Mouse (Mus musculus) kidney, postnatal 0 days (tissue): ENCODE measurements around the gene Sh3d21. TPM values are rescaled to one million over a fixed set of nuclear protein-coding genes. Genes with fewer than 3 reads are reported as not detected.

Experiments used
- ATAC-seq: fragments of 200-750 bp; cut with Nextera tagmentation; replicated peaks from 2 replicates; pipeline ENCODE4 v1.8.0; 2017; ENCODE audit warnings: low read depth, moderate number of reproducible peaks, moderate TSS enrichment, moderate library complexity; ENCODE audit not compliant: low FRiP score
- DNase-seq: peaks from one replicate; pipeline ENCODE4 v3.0.0-alpha.2; 2016; ENCODE audit warnings: low spot score
- H3K27ac ChIP-seq: fragments of 300-500 bp; sonication (generic); 2 replicates; pipeline ENCODE4 v1.5.1; 2014; ENCODE audit warnings: mild to moderate bottlenecking
- H3K27me3 ChIP-seq: fragments of 300-500 bp; sonication (generic); 2 replicates; pipeline ENCODE4 v1.6.1; 2014; ENCODE audit warnings: low read length, mixed read lengths; ENCODE audit not compliant: insufficient read depth
- H3K36me3 ChIP-seq: fragments of 300-500 bp; sonication (generic); 2 replicates; pipeline ENCODE4 v1.6.1; 2014; ENCODE audit warnings: low read length, mixed read lengths; ENCODE audit not compliant: insufficient read depth
- H3K4me1 ChIP-seq: fragments of 300-500 bp; sonication (generic); replicated peaks from 2 replicates; pipeline ENCODE4 v1.6.1; 2014; ENCODE audit warnings: antibody characterized with exemption, low read length, mixed read lengths; ENCODE audit not compliant: insufficient read depth
- H3K4me2 ChIP-seq: fragments of 300-500 bp; sonication (generic); 2 replicates; pipeline ENCODE4 v1.6.1; 2014; ENCODE audit warnings: mild to moderate bottlenecking, low read length, moderate library complexity, mixed read lengths
- H3K4me3 ChIP-seq: fragments of 300-500 bp; sonication (generic); replicated peaks from 2 replicates; pipeline ENCODE4 v1.5.1; 2014; ENCODE audit warnings: low read depth, low read length
- H3K9ac ChIP-seq: fragments of 300-500 bp; sonication (generic); 2 replicates; pipeline ENCODE4 v1.6.1; 2014; ENCODE audit warnings: low read depth, low read length
- H3K9me3 ChIP-seq: fragments of 300-500 bp; sonication (generic); replicated peaks from 2 replicates; pipeline ENCODE4 v1.6.1; 2016; ENCODE audit warnings: low read length, inconsistent platforms, mixed read lengths
- CTCF ChIP-seq: IDR thresholded peaks from 2 replicates; pipeline ENCODE4 v1.5.1; 2016; ENCODE audit warnings: antibody characterized with exemption, low read depth, mild to moderate bottlenecking, moderate library complexity
- WGBS: fragments of 180-500 bp; shearing (Covaris S2); extraction: QIAGEN DNeasy Blood & Tissue Kit; methylation state at CpG from one replicate; pipeline ENCODE4 v1.1.7; 2014; 5-methylcytosine and 5-hydroxymethylcytosine counted together
- polyA plus RNA-seq: library from polyadenylated mRNA; unstranded; fragments of >200 nt; fragmentation: Nextera tagmentation; extraction: Ambion mirVana; gene quantifications from 2 replicates; pipeline ENCODE4 v1.2.1, GENCODE M21; 2015

Gene Sh3d21
- polyA plus RNA-seq, 1 experiment from 2014 or later, result 9.7 TPM

DNA sequence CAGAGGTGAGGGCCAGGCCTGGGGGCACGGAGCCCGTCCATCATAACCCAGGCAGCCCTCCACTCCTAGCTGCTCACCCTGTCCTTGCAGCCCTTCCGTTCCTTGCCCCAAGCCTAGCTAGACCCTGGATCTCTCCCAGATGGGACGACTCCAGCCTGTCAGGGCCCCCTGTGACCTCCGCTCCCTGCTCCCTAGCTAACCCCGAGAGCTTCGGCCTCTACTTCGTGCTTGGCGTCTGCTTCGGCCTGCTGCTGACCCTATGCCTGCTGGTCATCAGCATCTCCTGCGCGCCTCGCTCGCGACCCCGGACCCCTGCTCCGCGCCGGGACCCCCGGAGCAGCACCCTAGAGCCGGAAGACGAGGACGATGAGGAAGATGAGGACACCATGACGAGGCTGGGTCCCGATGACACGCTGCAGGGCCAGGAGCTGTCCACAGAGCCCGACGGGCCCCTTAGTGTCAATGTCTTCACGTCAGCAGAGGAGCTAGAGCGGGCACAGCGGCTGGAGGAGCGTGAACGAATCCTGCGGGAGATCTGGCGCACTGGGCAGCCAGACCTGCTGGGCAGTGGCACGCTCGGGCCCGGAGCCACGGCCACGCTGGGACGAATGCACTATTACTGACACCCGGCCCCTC lies 14.1 kb downstream of the Sh3d21 start:
- H3K4me3 ChIP-seq, result peak overlapping the region; percentile 55
- H3K36me3 ChIP-seq, result 0 out of 2 replicates have a peak, but pooled peaks cover 14% of the 10 kb centered on the region
- WGBS, result 6% methylated on average over 42 of the region's 42 CpGs
- peaks cover 37% of the 10 kb centered on the region for H3K4me1 ChIP-seq
- H3K9me3 ChIP-seq, result no peaks in the 10 kb centered on the region
- ATAC-seq, result peak; percentile 2; the same call in 1 of the 2 replicates
- peak overlapping the region; percentile 96 for H3K27ac ChIP-seq
- no peak for DNase-seq
- H3K4me2 ChIP-seq, result peak overlapping the region; percentile 66
- peak overlapping the region; percentile 87 for H3K9ac ChIP-seq
- no peaks in the 10 kb centered on the region for H3K27me3 ChIP-seq
- TF ChIP-seq CTCF, result no peak

DNA sequence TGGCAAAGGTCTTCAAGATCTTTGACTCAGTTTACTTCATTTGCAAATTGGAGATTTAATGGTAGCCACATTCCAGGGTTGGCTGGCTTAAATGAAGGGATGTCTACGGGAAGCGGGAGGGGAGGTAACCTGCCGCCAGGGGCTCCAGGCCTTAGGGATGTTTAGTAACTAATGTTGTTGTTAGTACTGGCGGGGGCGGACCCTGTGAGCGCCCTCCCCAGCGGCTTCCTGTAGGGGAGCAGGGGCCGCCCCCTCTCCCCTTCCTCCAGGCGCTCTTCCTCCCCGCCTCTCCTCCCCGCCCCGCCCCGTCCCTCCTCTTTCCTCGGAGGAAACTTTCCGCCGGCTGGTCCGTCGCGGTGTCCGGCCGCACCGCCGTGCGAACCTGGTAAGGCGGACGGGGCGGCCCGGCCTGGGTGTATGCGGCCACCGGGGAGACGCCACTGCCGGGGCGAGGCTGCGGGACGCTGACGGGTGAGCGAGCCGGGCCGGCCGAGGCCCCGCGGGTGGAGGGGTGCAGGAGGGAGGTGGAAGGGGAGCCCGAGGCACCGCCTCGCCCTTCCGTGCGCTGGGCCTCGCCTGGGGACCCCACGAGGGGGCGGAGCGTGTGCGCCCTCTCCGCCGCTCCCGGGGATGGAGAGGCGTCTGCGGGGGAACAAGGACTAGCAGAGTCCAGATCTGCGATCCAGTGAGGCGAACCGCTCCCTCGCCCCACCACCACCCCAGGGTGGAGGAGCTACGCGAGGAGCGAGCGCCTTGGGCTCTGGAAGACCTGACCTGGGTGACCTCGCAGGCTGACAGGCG lies 14.9 kb downstream of the Sh3d21 start:
- peaks cover 37% of the 10 kb centered on the region for H3K4me1 ChIP-seq
- peak overlapping the region; percentile 96 for H3K27ac ChIP-seq
- peak; percentile 96 for DNase-seq
- peak; percentile 63 for ATAC-seq
- peak overlapping the region; percentile 66 for H3K4me2 ChIP-seq
- peak overlapping the region; percentile 55 for H3K4me3 ChIP-seq
- WGBS, result under 1% methylated on average over 63 of the region's 67 CpGs
- H3K36me3 ChIP-seq, result 0 out of 2 replicates have a peak, but pooled peaks cover 14% of the 10 kb centered on the region
- TF ChIP-seq CTCF, result peak; percentile 42
- H3K27me3 ChIP-seq, result no peaks in the 10 kb centered on the region
- peak overlapping the region; percentile 87 for H3K9ac ChIP-seq
- no peaks in the 10 kb centered on the region for H3K9me3 ChIP-seq

DNA sequence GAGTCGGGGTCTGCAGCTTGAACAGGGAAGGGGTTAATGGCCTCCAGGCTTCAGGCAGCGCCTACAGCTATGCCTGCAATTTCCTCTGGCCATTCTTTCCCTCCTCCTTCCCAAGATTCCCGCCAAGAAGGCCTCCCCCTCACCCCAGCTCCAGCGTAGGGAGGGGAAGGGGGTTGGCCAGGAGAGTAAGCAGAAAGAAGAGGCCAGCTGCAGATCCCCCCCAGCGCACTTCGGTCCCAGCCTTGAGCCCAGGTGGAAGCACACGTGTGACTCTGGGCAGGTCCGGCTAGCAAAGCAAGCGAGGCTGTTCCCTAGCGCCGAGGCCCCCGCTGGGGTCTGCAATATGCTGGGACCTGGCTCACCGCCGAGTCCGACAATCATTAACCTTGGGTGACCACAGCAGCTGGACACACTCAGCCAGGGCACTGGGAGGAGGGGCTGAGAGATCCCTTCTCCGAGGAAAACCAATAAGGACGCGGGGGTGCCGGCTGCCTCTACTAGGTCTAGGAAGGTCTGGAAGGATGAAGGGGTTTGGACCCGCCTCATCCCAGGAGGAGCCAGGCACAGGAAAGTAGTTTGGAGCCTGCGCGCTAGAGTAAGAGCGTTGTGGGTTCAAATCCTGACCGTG lies 15.6 kb downstream of the Sh3d21 start, which contains the start of gene Eva1b:
Gene Eva1b, plus strand, starts transcription at position 212 of the 628 bp plus-strand sequence.
- H3K4me3 ChIP-seq, result peak within 1 kb of the TSS; percentile 55
- peak within 1 kb of the TSS; percentile 96 for H3K27ac ChIP-seq
- peak; percentile 87 for ATAC-seq
- H3K9me3 ChIP-seq, result no peaks in the 10 kb centered on the region
- H3K4me1 ChIP-seq, result peaks cover 37% of the 10 kb centered on the region
- H3K36me3 ChIP-seq, result 0 out of 2 replicates have a peak, but pooled peaks cover 14% of the 10 kb centered on the region
- H3K4me2 ChIP-seq, result peak within 1 kb of the TSS; percentile 66
- peak within 1 kb of the TSS; percentile 87 for H3K9ac ChIP-seq
- TF ChIP-seq CTCF, result no peak
- DNase-seq, result peak; percentile 97
- H3K27me3 ChIP-seq, result no peaks in the 10 kb centered on the region
- WGBS, result 2% methylated on average over 24 of the region's 24 CpGs

DNA sequence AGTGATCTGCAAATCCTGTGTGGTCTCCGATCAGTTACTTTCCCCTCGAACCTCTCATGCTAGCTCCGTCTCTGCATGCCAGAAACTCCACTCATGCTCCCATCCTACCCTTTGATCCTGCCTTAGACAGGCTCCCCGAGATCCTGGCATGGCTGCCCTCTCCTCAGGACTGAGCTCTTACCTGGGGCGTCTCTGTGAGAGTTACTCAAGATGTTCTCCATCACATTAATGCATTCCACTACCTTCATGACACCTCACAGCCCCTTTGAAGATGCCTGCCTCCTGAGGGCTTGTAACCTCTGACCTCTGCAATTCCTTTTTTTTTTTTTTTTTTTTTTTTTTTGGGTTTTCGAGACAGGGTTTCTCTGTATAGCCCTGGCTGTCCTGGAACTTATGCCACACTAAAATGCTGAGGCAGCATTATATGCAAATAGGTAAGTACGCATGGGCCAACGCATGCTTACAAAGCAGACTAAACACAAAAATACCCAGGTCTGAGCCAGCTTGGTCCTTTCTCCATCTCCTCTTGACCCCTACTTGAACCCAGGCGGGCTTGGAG lies 16.2 kb downstream of the Sh3d21 start:
- TF ChIP-seq CTCF, result no peak
- H3K27ac ChIP-seq, result peak overlapping the region; percentile 96
- peak overlapping the region; percentile 66 for H3K4me2 ChIP-seq
- 0 out of 2 replicates have a peak, but pooled peaks cover 13% of the 10 kb centered on the region for H3K36me3 ChIP-seq
- H3K9me3 ChIP-seq, result no peaks in the 10 kb centered on the region
- no peaks in the 10 kb centered on the region for H3K27me3 ChIP-seq
- H3K9ac ChIP-seq, result peak overlapping the region; percentile 87; the same call in 1 of the 2 replicates
- WGBS, result 25% methylated on average over 9 of the region's 9 CpGs
- ATAC-seq (no peak), DNase-seq (no peak)
- peaks cover 37% of the 10 kb centered on the region for H3K4me1 ChIP-seq
- H3K4me3 ChIP-seq, result no peak overlapping the region

DNA sequence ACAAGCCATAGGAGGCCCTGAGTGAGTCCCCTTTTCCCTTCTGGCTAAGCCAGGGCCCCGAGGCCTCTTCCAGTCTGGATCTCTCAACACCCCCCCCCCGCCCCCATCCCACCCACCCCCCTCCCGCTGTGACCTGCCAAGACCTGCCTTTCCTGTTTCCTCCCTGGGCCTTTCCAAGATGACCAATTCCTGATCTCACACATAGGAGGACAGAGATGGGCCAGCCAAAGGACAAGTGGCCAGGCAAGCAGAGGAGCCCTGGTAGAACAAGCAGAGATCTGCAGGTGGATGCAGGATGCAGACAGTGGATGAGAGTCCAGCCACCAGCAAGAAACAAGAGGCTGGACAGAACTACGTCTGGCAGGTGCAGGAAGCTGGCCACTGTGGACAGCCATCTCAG lies 17.9 kb downstream of the Sh3d21 start:
- TF ChIP-seq CTCF, result no peak
- WGBS, result 34% methylated on average over 4 of the region's 4 CpGs

DNA sequence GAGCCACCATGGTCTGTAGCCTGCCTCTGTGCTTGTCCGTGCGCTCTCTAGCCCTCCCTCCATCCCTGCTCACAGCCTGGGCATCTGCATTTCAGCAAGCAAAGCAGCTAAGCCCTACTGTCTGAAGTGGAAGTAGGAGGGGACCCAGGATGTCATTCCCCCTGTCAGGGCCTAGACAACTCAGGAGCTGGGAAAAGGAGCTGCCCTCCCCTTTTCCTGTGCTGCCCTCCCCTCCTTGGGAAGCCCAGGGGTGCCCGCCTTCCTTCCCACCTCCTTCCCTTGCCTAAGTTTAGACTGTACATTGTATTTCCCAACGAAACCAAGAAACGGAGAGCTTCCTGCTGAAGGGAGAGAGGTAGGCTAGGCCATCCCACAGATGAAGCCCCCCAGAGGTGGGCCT lies 22.3 kb downstream of the Sh3d21 start:
- peaks cover 5% of the 10 kb centered on the region; the same call in 1 of the 2 replicates for H3K4me1 ChIP-seq
- H3K9me3 ChIP-seq, result no peaks in the 10 kb centered on the region
- 64% methylated on average over 5 of the region's 5 CpGs for WGBS
- DNase-seq, result no peak
- no peak overlapping the region for H3K4me3 ChIP-seq
- H3K27ac ChIP-seq, result peak overlapping the region; percentile 20; the same call in 1 of the 2 replicates
- H3K27me3 ChIP-seq, result no peaks in the 10 kb centered on the region
- no peak overlapping the region for H3K9ac ChIP-seq
- H3K4me2 ChIP-seq, result no peak overlapping the region
- no peak for ATAC-seq
- no peak for TF ChIP-seq CTCF
- H3K36me3 ChIP-seq, result peaks cover 36% of the 10 kb centered on the region

More for the DNA sequence above, 17.9 kb downstream of the Sh3d21 start:
- no peaks in the 10 kb centered on the region for H3K9me3 ChIP-seq
- H3K36me3 ChIP-seq, result no peaks in the 10 kb centered on the region
- H3K9ac ChIP-seq, result no peak overlapping the region
- no peaks in the 10 kb centered on the region for H3K27me3 ChIP-seq
- peaks cover 24% of the 10 kb centered on the region for H3K4me1 ChIP-seq
- ATAC-seq, result no peak
- no peak overlapping the region for H3K4me2 ChIP-seq
- H3K4me3 ChIP-seq, result no peak overlapping the region
- H3K27ac ChIP-seq, result no peak overlapping the region
- DNase-seq, result no peak
